Mouse (Mus musculus): ENCODE measurements around the gene Cct7. TPM values are rescaled to one million over a fixed set of nuclear protein-coding genes. Genes with fewer than 3 reads are reported as not detected.

The Cct7 gene
- polyA plus RNA-seq, 1 experiment, result 334 TPM

- peaks cover 32% of the 10 kb centered on the region for H3K27me3 ChIP-seq (ENCODE audit: control insufficient read depth, insufficient read depth, insufficient read length)
- peak within 1 kb of the TSS; percentile 6 for H3K4me2 ChIP-seq (ENCODE audit: low read depth)
- no peak within 1 kb of the TSS for H3ac ChIP-seq (ENCODE audit: control insufficient read depth, insufficient read length)
- H3K4me3 ChIP-seq, result no peak within 1 kb of the TSS
- TF ChIP-seq CEBPB (IDR thresholded peaks at IDR 0.05; ENCODE audit: insufficient read depth, poor library complexity, severe bottlenecking), result no peak
- no peak for TF ChIP-seq TCF12 (IDR thresholded peaks at IDR 0.05; ENCODE audit: insufficient read depth, poor library complexity, severe bottlenecking)
- no peak for TF ChIP-seq MYOD1 (IDR thresholded peaks at IDR 0.05; ENCODE audit: control insufficient read depth in 1 of 3, insufficient read length in 2 of 3, low read depth in 2 of 3)
- no peak for TF ChIP-seq MYOG (IDR thresholded peaks at IDR 0.05; ENCODE audit: control insufficient read depth in 1 of 3, insufficient read depth in 1 of 3, insufficient read length in 2 of 3, low read depth in 2 of 3)
- TF ChIP-seq TCF3 (IDR thresholded peaks at IDR 0.05; ENCODE audit: insufficient read length, low read depth), result no peak
- no peak for TF ChIP-seq E2F4 (IDR thresholded peaks at IDR 0.05; ENCODE audit: insufficient read depth)
- no peak for TF ChIP-seq POLR2A (IDR thresholded peaks at IDR 0.05; ENCODE audit: insufficient read length, low read depth)
- no peaks in the 10 kb centered on the region for H3K79me2 ChIP-seq (ENCODE audit: control insufficient read depth, insufficient read depth)
- H3K36me3 ChIP-seq (ENCODE audit: control insufficient read depth, insufficient read depth), result no peaks in the 10 kb centered on the region
Measured at GRCm38 (mm10) chr6:85502911-85503250, 51.6 kb downstream of the Cct7 start, which contains the start of gene Fbxo41. Gene Fbxo41 (minus strand): TSS chr6:85502994.

DNA sequence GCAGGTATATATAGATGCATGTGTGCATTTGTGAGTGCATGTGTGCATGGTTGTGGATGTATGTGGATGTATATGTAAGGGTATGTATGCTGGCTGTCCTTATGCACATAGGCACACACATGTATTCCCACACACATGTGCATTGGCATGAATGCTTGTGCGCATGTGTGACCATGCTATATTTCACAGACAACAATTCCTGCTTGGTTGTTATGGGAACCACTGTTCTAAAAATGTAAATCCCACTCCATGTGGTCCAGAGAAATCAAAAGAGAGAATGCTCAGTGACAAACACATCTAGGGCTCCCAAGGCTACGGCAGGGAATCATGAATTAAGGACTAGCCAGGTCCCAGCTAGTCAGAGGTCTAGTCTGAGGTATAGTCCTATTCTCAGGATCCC, 53.6 kb downstream of the Cct7 start:
- TF ChIP-seq POLR2AphosphoS2 (IDR thresholded peaks at IDR 0.05; ENCODE audit: insufficient read length, low read depth), result no peak
- TF ChIP-seq TCF3 (IDR thresholded peaks at IDR 0.05; ENCODE audit: insufficient read length, low read depth), result no peak
- TF ChIP-seq TCF12 (IDR thresholded peaks at IDR 0.05; ENCODE audit: insufficient read depth, poor library complexity, severe bottlenecking), result no peak
- no peak for TF ChIP-seq E2F4 (IDR thresholded peaks at IDR 0.05; ENCODE audit: insufficient read depth)
- no peak for TF ChIP-seq REST (IDR thresholded peaks at IDR 0.05; ENCODE audit: insufficient read depth, insufficient read length)
- TF ChIP-seq POLR2A (IDR thresholded peaks at IDR 0.05; ENCODE audit: insufficient read length, low read depth), result no peak
- no peak for TF ChIP-seq MYOG (IDR thresholded peaks at IDR 0.05; ENCODE audit: control insufficient read depth in 1 of 3, insufficient read depth in 1 of 3, insufficient read length in 2 of 3, low read depth in 2 of 3)
- H3K79me2 ChIP-seq (ENCODE audit: control insufficient read depth, insufficient read depth), result no peaks in the 10 kb centered on the region
- H3K4me2 ChIP-seq (ENCODE audit: low read depth), result no peak overlapping the region
- no peak overlapping the region for H3K4me3 ChIP-seq
- H3K27me3 ChIP-seq (ENCODE audit: control insufficient read depth, insufficient read depth, insufficient read length), result peaks cover 32% of the 10 kb centered on the region
- H3ac ChIP-seq (ENCODE audit: control insufficient read depth, insufficient read length), result no peak overlapping the region
- H3K36me3 ChIP-seq (ENCODE audit: control insufficient read depth, insufficient read depth), result no peaks in the 10 kb centered on the region

DNA sequence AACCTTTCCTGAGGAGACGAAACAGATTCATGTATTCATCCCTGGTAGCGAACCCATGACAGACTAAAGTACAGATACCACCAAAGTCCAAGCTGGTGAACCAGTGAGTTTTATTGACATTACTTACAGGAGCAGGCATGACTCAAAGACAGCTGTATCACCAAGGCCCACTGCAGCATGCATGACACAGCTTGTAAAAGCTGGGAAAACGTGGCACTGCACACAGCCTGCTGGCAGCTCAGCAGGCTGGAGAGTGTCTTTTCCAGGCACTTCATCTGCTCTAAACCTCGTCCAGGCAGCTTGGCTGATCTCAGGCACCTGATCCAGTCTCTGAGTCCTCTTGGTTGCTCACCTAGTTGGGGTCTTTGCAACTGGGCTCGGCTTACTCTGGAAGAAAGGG, 57.3 kb downstream of the Cct7 start:
- Histone ChIP-seq H3K4me2 (ENCODE audit: low read depth) (no peak overlapping the region), H3K79me2 (ENCODE audit: control insufficient read depth, insufficient read depth) (no peaks in the 10 kb centered on the region), H3ac (ENCODE audit: control insufficient read depth, insufficient read length) (no peak overlapping the region), H3K27me3 (ENCODE audit: control insufficient read depth, insufficient read depth, insufficient read length) (peaks cover 40% of the 10 kb centered on the region), H3K36me3 (ENCODE audit: control insufficient read depth, insufficient read depth) (no peaks in the 10 kb centered on the region), H3K4me3 (no peak overlapping the region)
- TF ChIP-seq E2F4 (IDR thresholded peaks at IDR 0.05; ENCODE audit: insufficient read depth) (no peak), USF1 (IDR thresholded peaks at IDR 0.05; ENCODE audit: low read depth) (no peak), MAX (IDR thresholded peaks at IDR 0.05; ENCODE audit: low read depth) (no peak), SRF (IDR thresholded peaks at IDR 0.05; ENCODE audit: control insufficient read depth, insufficient read length, low read depth) (no peak), TCF3 (IDR thresholded peaks at IDR 0.05; ENCODE audit: insufficient read length, low read depth) (no peak), MYOG (IDR thresholded peaks at IDR 0.05; ENCODE audit: control insufficient read depth in 1 of 3, insufficient read depth in 1 of 3, insufficient read length in 2 of 3, low read depth in 2 of 3) (no peak)

GRCm38 (mm10) chr6:85510476-85510875, 59.2 kb downstream of the Cct7 start:
- Histone ChIP-seq H3K36me3 (ENCODE audit: control insufficient read depth, insufficient read depth) (no peaks in the 10 kb centered on the region), H3ac (ENCODE audit: control insufficient read depth, insufficient read length) (no peak overlapping the region), H3K4me2 (ENCODE audit: low read depth) (no peak overlapping the region), H3K27me3 (ENCODE audit: control insufficient read depth, insufficient read depth, insufficient read length) (peaks cover 36% of the 10 kb centered on the region), H3K4me3 (no peak overlapping the region), H3K79me2 (ENCODE audit: control insufficient read depth, insufficient read depth) (no peaks in the 10 kb centered on the region)
- TF ChIP-seq MYOG (IDR thresholded peaks at IDR 0.05; ENCODE audit: control insufficient read depth in 1 of 3, insufficient read depth in 1 of 3, insufficient read length in 2 of 3, low read depth in 2 of 3) (no peak), E2F4 (IDR thresholded peaks at IDR 0.05; ENCODE audit: insufficient read depth) (no peak), USF1 (IDR thresholded peaks at IDR 0.05; ENCODE audit: low read depth) (no peak), SRF (IDR thresholded peaks at IDR 0.05; ENCODE audit: control insufficient read depth, insufficient read length, low read depth) (no peak), POLR2AphosphoS2 (IDR thresholded peaks at IDR 0.05; ENCODE audit: insufficient read length, low read depth) (no peak), CEBPB (IDR thresholded peaks at IDR 0.05; ENCODE audit: insufficient read depth, poor library complexity, severe bottlenecking) (no peak), TCF3 (IDR thresholded peaks at IDR 0.05; ENCODE audit: insufficient read length, low read depth) (no peak), TCF12 (IDR thresholded peaks at IDR 0.05; ENCODE audit: insufficient read depth, poor library complexity, severe bottlenecking) (no peak), REST (IDR thresholded peaks at IDR 0.05; ENCODE audit: insufficient read depth, insufficient read length) (no peak), MYOD1 (IDR thresholded peaks at IDR 0.05; ENCODE audit: control insufficient read depth in 1 of 3, insufficient read length in 2 of 3, low read depth in 2 of 3) (no peak), MAX (IDR thresholded peaks at IDR 0.05; ENCODE audit: low read depth) (no peak)

GRCm38 (mm10) chr6:85511286-85512055, 60.2 kb downstream of the Cct7 start:
- no peak overlapping the region for H3K4me3 ChIP-seq
- peak; percentile 78 for TF ChIP-seq REST (IDR thresholded peaks at IDR 0.05; ENCODE audit: insufficient read depth, insufficient read length)
- TF ChIP-seq E2F4 (IDR thresholded peaks at IDR 0.05; ENCODE audit: insufficient read depth), result no peak
- H3K27me3 ChIP-seq (ENCODE audit: control insufficient read depth, insufficient read depth, insufficient read length), result peaks cover 36% of the 10 kb centered on the region
- H3K36me3 ChIP-seq (ENCODE audit: control insufficient read depth, insufficient read depth), result no peaks in the 10 kb centered on the region
- no peak overlapping the region for H3K4me2 ChIP-seq (ENCODE audit: low read depth)
- H3K79me2 ChIP-seq (ENCODE audit: control insufficient read depth, insufficient read depth), result no peaks in the 10 kb centered on the region
- H3ac ChIP-seq (ENCODE audit: control insufficient read depth, insufficient read length), result no peak overlapping the region

Data from myocyte (in vitro differentiated cells).